Mouse (Mus musculus): ENCODE measurements at regions not wholly inside any gene's neighbourhood (a gene's known extent, or its start where the extent isn't known, plus 50 kb on each side); places are given as distances from the start of the nearest gene placed in this dataset.

GRCm38 (mm10) chr4:142898994-142899393 lies 313.8 kb downstream of the Prdm2 start:
- Histone ChIP-seq H3K9ac (no peak overlapping the region), H3K4me2 (no peak overlapping the region), H3K27me3 (replicated peaks) (no peaks in the 10 kb centered on the region), H3K4me3 (no peak overlapping the region), H3K4me1 (no peaks in the 10 kb centered on the region), H3K9me3 (replicated peaks) (peaks cover 27% of the 10 kb centered on the region; the same call in 1 of the 2 replicates), H3K36me3 (no peaks in the 10 kb centered on the region), H3K27ac (no peak overlapping the region)
- 47% methylated on average over 1 of the region's 1 CpGs for WGBS (ENCODE audit: insufficient replicate concordance)
- peak; percentile 73 for ATAC-seq

GRCm38 (mm10) chr4:142890711-142891110 lies 322.1 kb downstream of the Prdm2 start:
- Histone ChIP-seq H3K36me3 (no peaks in the 10 kb centered on the region), H3K9ac (no peak overlapping the region), H3K27ac (no peak overlapping the region), H3K4me2 (no peak overlapping the region), H3K4me1 (no peaks in the 10 kb centered on the region), H3K9me3 (replicated peaks) (0 out of 2 replicates have a peak, but pooled peaks cover 3% of the 10 kb centered on the region), H3K27me3 (replicated peaks) (no peaks in the 10 kb centered on the region), H3K4me3 (no peak overlapping the region)
- ATAC-seq = no peak
- WGBS (ENCODE audit: insufficient replicate concordance) = 56% methylated on average over 1 of the region's 1 CpGs

- Histone ChIP-seq H3K36me3 (no peaks in the 10 kb centered on the region), H3K4me1 (no peaks in the 10 kb centered on the region), H3K9ac (no peak overlapping the region), H3K27ac (no peak overlapping the region), H3K4me2 (no peak overlapping the region), H3K9me3 (replicated peaks) (no peaks in the 10 kb centered on the region), H3K4me3 (no peak overlapping the region), H3K27me3 (replicated peaks) (no peaks in the 10 kb centered on the region)
- no peak for ATAC-seq
- 60% methylated on average over 4 of the region's 4 CpGs for WGBS (ENCODE audit: insufficient replicate concordance)
Observed at GRCm38 (mm10) chr4:142888891-142889290, 323.9 kb downstream of the Prdm2 start.

- Histone ChIP-seq H3K4me3 (no peak overlapping the region), H3K27ac (no peak overlapping the region), H3K27me3 (replicated peaks) (no peaks in the 10 kb centered on the region), H3K36me3 (no peaks in the 10 kb centered on the region), H3K9ac (no peak overlapping the region), H3K9me3 (replicated peaks) (no peaks in the 10 kb centered on the region), H3K4me2 (no peak overlapping the region), H3K4me1 (no peaks in the 10 kb centered on the region)
- no peak for ATAC-seq
- 41% methylated on average over 6 of the region's 6 CpGs for whole genome bisulfite sequencing (ENCODE audit: insufficient replicate concordance)
Observed at GRCm38 (mm10) chr4:142887876-142888275, 324.9 kb downstream of the Prdm2 start.

- H3K27ac ChIP-seq = no peak overlapping the region
- H3K4me3 ChIP-seq = no peak overlapping the region
- WGBS (ENCODE audit: insufficient replicate concordance) = 3% methylated on average over 2 of the region's 2 CpGs
- ATAC-seq = no peak
- no peaks in the 10 kb centered on the region for H3K9me3 ChIP-seq (replicated peaks)
- no peaks in the 10 kb centered on the region for H3K36me3 ChIP-seq
- H3K4me2 ChIP-seq = no peak overlapping the region
- H3K27me3 ChIP-seq (replicated peaks) = no peaks in the 10 kb centered on the region
- H3K9ac ChIP-seq = no peak overlapping the region
- H3K4me1 ChIP-seq = no peaks in the 10 kb centered on the region
Observed at GRCm38 (mm10) chr4:142880323-142880759, 332.5 kb downstream of the Prdm2 start.

GRCm38 (mm10) chr4:142876151-142876550 lies 336.6 kb downstream of the Prdm2 start:
- Histone ChIP-seq H3K9ac (no peak overlapping the region), H3K27ac (no peak overlapping the region), H3K27me3 (replicated peaks) (no peaks in the 10 kb centered on the region), H3K4me1 (no peaks in the 10 kb centered on the region), H3K9me3 (replicated peaks) (no peaks in the 10 kb centered on the region), H3K36me3 (no peaks in the 10 kb centered on the region), H3K4me2 (no peak overlapping the region), H3K4me3 (no peak overlapping the region)
- 74% methylated on average over 3 of the region's 3 CpGs for WGBS (ENCODE audit: insufficient replicate concordance)
- no peak for ATAC-seq

GRCm38 (mm10) chr4:142875105-142875504 lies 337.7 kb downstream of the Prdm2 start:
- Histone ChIP-seq H3K9me3 (replicated peaks) (no peaks in the 10 kb centered on the region; the same call in 1 of the 2 replicates), H3K4me1 (no peaks in the 10 kb centered on the region), H3K36me3 (no peaks in the 10 kb centered on the region), H3K27me3 (replicated peaks) (no peaks in the 10 kb centered on the region), H3K4me2 (no peak overlapping the region), H3K27ac (no peak overlapping the region), H3K9ac (no peak overlapping the region), H3K4me3 (no peak overlapping the region)
- no peak for ATAC-seq
- WGBS (ENCODE audit: insufficient replicate concordance) = 62% methylated on average over 5 of the region's 5 CpGs

GRCm38 (mm10) chr4:142866341-142866740 lies 346.5 kb downstream of the Prdm2 start:
- Histone ChIP-seq H3K27ac (no peak overlapping the region), H3K4me1 (no peaks in the 10 kb centered on the region), H3K36me3 (no peaks in the 10 kb centered on the region), H3K4me3 (no peak overlapping the region), H3K27me3 (replicated peaks) (no peaks in the 10 kb centered on the region), H3K4me2 (no peak overlapping the region), H3K9me3 (replicated peaks) (peaks cover 5% of the 10 kb centered on the region; the same call in 1 of the 2 replicates), H3K9ac (no peak overlapping the region)
- ATAC-seq = no peak
- 71% methylated on average over 7 of the region's 7 CpGs for WGBS (ENCODE audit: insufficient replicate concordance)

- Histone ChIP-seq H3K4me3 (no peak overlapping the region), H3K9ac (no peak overlapping the region), H3K4me2 (no peak overlapping the region), H3K27ac (no peak overlapping the region), H3K9me3 (replicated peaks) (peaks cover 12% of the 10 kb centered on the region), H3K36me3 (no peaks in the 10 kb centered on the region), H3K4me1 (no peaks in the 10 kb centered on the region), H3K27me3 (replicated peaks) (no peaks in the 10 kb centered on the region)
- ATAC-seq = no peak
- 75% methylated on average over 2 of the region's 2 CpGs for WGBS (ENCODE audit: insufficient replicate concordance)
Observed at GRCm38 (mm10) chr4:142865593-142865992, 347.2 kb downstream of the Prdm2 start.

- no peak for ATAC-seq
- H3K36me3 ChIP-seq = no peaks in the 10 kb centered on the region
- H3K9me3 ChIP-seq (replicated peaks) = peaks cover 15% of the 10 kb centered on the region
- H3K4me3 ChIP-seq = no peak overlapping the region
- no peaks in the 10 kb centered on the region for H3K27me3 ChIP-seq (replicated peaks)
- no peak overlapping the region for H3K9ac ChIP-seq
- H3K4me2 ChIP-seq = no peak overlapping the region
- 70% methylated on average over 5 of the region's 5 CpGs for whole genome bisulfite sequencing (ENCODE audit: insufficient replicate concordance)
- no peaks in the 10 kb centered on the region for H3K4me1 ChIP-seq
- no peak overlapping the region for H3K27ac ChIP-seq
Observed at GRCm38 (mm10) chr4:142863939-142864338, 348.9 kb downstream of the Prdm2 start.

GRCm38 (mm10) chr4:142860441-142860840 lies 352.4 kb downstream of the Prdm2 start:
- Histone ChIP-seq H3K27me3 (replicated peaks) (no peaks in the 10 kb centered on the region), H3K9ac (no peak overlapping the region), H3K4me2 (no peak overlapping the region), H3K27ac (no peak overlapping the region), H3K4me3 (no peak overlapping the region), H3K9me3 (replicated peaks) (peaks cover 15% of the 10 kb centered on the region), H3K4me1 (no peaks in the 10 kb centered on the region), H3K36me3 (no peaks in the 10 kb centered on the region)
- no peak for ATAC-seq
- 62% methylated on average over 3 of the region's 3 CpGs for WGBS (ENCODE audit: insufficient replicate concordance)

GRCm38 (mm10) chr4:142856626-142857025 lies 356.2 kb downstream of the Prdm2 start:
- Histone ChIP-seq H3K4me2 (no peak overlapping the region), H3K4me3 (no peak overlapping the region), H3K4me1 (no peaks in the 10 kb centered on the region), H3K27ac (no peak overlapping the region), H3K27me3 (replicated peaks) (no peaks in the 10 kb centered on the region), H3K36me3 (no peaks in the 10 kb centered on the region), H3K9ac (no peak overlapping the region), H3K9me3 (replicated peaks) (peaks cover 13% of the 10 kb centered on the region)
- 46% methylated on average over 6 of the region's 6 CpGs for WGBS (ENCODE audit: insufficient replicate concordance)
- ATAC-seq = no peak

- no peak overlapping the region for H3K4me2 ChIP-seq
- 69% methylated on average over 6 of the region's 6 CpGs for WGBS (ENCODE audit: insufficient replicate concordance)
- H3K27me3 ChIP-seq (replicated peaks) = no peaks in the 10 kb centered on the region
- ATAC-seq = no peak
- no peak overlapping the region for H3K27ac ChIP-seq
- H3K9me3 ChIP-seq (replicated peaks) = peaks cover 3% of the 10 kb centered on the region; the same call in 1 of the 2 replicates
- no peak overlapping the region for H3K9ac ChIP-seq
- no peaks in the 10 kb centered on the region for H3K36me3 ChIP-seq
- no peak overlapping the region for H3K4me3 ChIP-seq
- no peaks in the 10 kb centered on the region for H3K4me1 ChIP-seq
Observed at GRCm38 (mm10) chr4:142855635-142856034, 357.2 kb downstream of the Prdm2 start.

Measured in liver, embryonic 12.5 days (tissue).